ENCODE assay signal across 8 mouse cellular contexts in genomic region chr9:50884741-50885599, GRCm38 (mm10). TPM values are rescaled to one million over a fixed set of nuclear protein-coding genes. Genes with fewer than 3 reads are reported as not detected.
DNase-seq lines count a peak whose midpoint lies in the region; ATAC-seq and TF ChIP-seq lines count a peak whose summit lies in the region.

No protein-coding gene starts in this region.

- TF ChIP-seq EP300 in liver, postnatal 0 days (IDR thresholded peaks at IDR 0.05; ENCODE audit: low read depth): no peak

- peaks cover 28% of the 10 kb centered on the region for H3K4me1 ChIP-seq in intestine, embryonic 16.5 days (ENCODE audit: control insufficient read depth, insufficient read depth, low read length)
- H3K4me1 ChIP-seq in liver, postnatal 0 days (ENCODE audit: insufficient read depth): no peaks in the 10 kb centered on the region

- POLR2A ChIA-PET in Patski (lab: Charles Lee): interaction anchor here (0.9 kb wide), 1 partner anchor 12 kb away, joined by 3 read pairs; no protein-coding TSS in a partner anchor

- H3K27me3 ChIP-seq in Patski: no peaks in the 10 kb centered on the region
- H3K27me3 ChIP-seq in intestine, embryonic 16.5 days (replicated peaks; ENCODE audit: control insufficient read depth, insufficient read depth, low read length): no peaks in the 10 kb centered on the region
- no peaks in the 10 kb centered on the region for H3K27me3 ChIP-seq in liver, postnatal 0 days (ENCODE audit: insufficient read depth, low read length)

- no peak for ATAC-seq in CD4-positive, CD25-positive, alpha-beta regulatory T cell, adult 4 months
- ATAC-seq in Patski: peak; percentile 18
- ATAC-seq in intestine, embryonic 16.5 days: peak; percentile 39
- no peak for ATAC-seq in liver, postnatal 0 days

- peak overlapping the region; percentile 55 for H3K4me3 ChIP-seq in gastrocnemius, adult 2 months
- H3K4me3 ChIP-seq in intestine, embryonic 16.5 days (ENCODE audit: low read length): no peak overlapping the region
- H3K4me3 ChIP-seq in liver, postnatal 0 days (ENCODE audit: low read depth, low read length): no peak overlapping the region

- H3K9me3 ChIP-seq in intestine, embryonic 16.5 days (ENCODE audit: control insufficient read depth, low read length): no peaks in the 10 kb centered on the region
- no peaks in the 10 kb centered on the region for H3K9me3 ChIP-seq in liver, postnatal 0 days (ENCODE audit: low read length)

- intact Hi-C loops in gastrocnemius, adult 2 months (cut with DNase I): loop anchor here (2.0 kb wide), 1 partner anchor 28 kb away; no protein-coding TSS in a partner anchor
- intact Hi-C loops in left cerebral cortex, postnatal 10 days (cut with DNase I): no loop called here

- H3K9ac ChIP-seq in intestine, embryonic 16.5 days (ENCODE audit: low read depth, low read length): no peak overlapping the region
- no peak overlapping the region for H3K9ac ChIP-seq in liver, postnatal 0 days (replicated peaks)

- CTCF ChIA-PET in Patski (lab: Charles Lee): interaction anchor here (1.1 to 2.8 kb wide), 5 partner anchors 12 to 36 kb away, joined by 3 to 11 read pairs (median 3); no protein-coding TSS in a partner anchor

- peaks cover under 1% of the 10 kb centered on the region; the same call in 1 of the 2 replicates for H3K36me3 ChIP-seq in intestine, embryonic 16.5 days (ENCODE audit: control insufficient read depth, insufficient read depth, low read length)
- H3K36me3 ChIP-seq in liver, postnatal 0 days (replicated peaks; ENCODE audit: insufficient read depth, low read length): peaks cover 41% of the 10 kb centered on the region

- peak overlapping the region; percentile 92 for H3K27ac ChIP-seq in gastrocnemius, adult 2 months
- peak overlapping the region; percentile 64 for H3K27ac ChIP-seq in intestine, embryonic 16.5 days (ENCODE audit: low read length)
- H3K27ac ChIP-seq in liver, postnatal 0 days (ENCODE audit: low read depth): no peak overlapping the region

- no peak for TF ChIP-seq CTCF in Patski (IDR thresholded peaks at IDR 0.05)
- TF ChIP-seq CTCF in gastrocnemius, adult 2 months (IDR thresholded peaks at IDR 0.05): no peak
- TF ChIP-seq CTCF in liver, postnatal 0 days (IDR thresholded peaks at IDR 0.05; ENCODE audit: low read depth): no peak

- 54% methylated on average over 10 of the region's 10 CpGs for WGBS in intestine, embryonic 16.5 days
- WGBS in liver, postnatal 0 days (ENCODE audit: insufficient replicate concordance): 78% methylated on average over 10 of the region's 10 CpGs

- no peak overlapping the region for H3K4me2 ChIP-seq in intestine, embryonic 16.5 days (ENCODE audit: low read depth, low read length)
- no peak overlapping the region for H3K4me2 ChIP-seq in liver, postnatal 0 days (ENCODE audit: low read depth, low read length)

- in situ Hi-C loops in Patski (cut with MboI; ENCODE audit: low pct_unique_long_range_greater_than_20kb): no loop called here

- peak; percentile 32 for DNase-seq in CD4-positive, CD25-positive, alpha-beta regulatory T cell, adult 2 months (ENCODE audit: low read depth, low spot score)
- DNase-seq in Patski (ENCODE audit: low read depth, low spot score): peak; percentile 68
- DNase-seq in gastrocnemius, adult 2 months: peak; percentile 78
- peak; percentile 44 to 60 for DNase-seq in left cerebral cortex, postnatal 10 days (ENCODE audit: extremely low spot score in 1 of 2, low spot score in 2 of 2)
- peak; percentile 40 for DNase-seq in ovary, postnatal 36 days (ENCODE audit: low spot score)
- DNase-seq in liver, postnatal 0 days: no peak

RNA-seq across cellular contexts. Expression of gene Ppp2r1b, which starts 39.9 kb away (rescaled TPM):
- polyA plus RNA-seq in CD4-positive, CD25-positive, alpha-beta regulatory T cell, adult 4 months (2017; shearing (Covaris generic)): 10 to 100 TPM; 58.6 to 79.7 TPM
- 34.9 TPM for polyA plus RNA-seq in Patski (2021)
- total RNA-seq in gastrocnemius, adult 2 months (2021): 1 to 10 TPM; 5.9 to 7.6 TPM
- 58.5 and 63.9 TPM in 2 replicates for polyA plus RNA-seq in intestine, embryonic 16.5 days (2015; fragmentation: Nextera tagmentation; extraction: Ambion mirVana)
- 10 to 100 TPM; 21.1 to 23.2 TPM for total RNA-seq in left cerebral cortex, postnatal 10 days (2021)
- polyA plus RNA-seq in liver, postnatal 0 days (2015; fragmentation: Nextera tagmentation; extraction: Ambion mirVana): 18.8 and 29.0 TPM in 2 replicates

Comparison
In these comparisons a context has a peak if more than half of its experiments do, and no peak if none do; other contexts are left out.
1. ATAC-seq: peak in Patski (single experiment) and intestine, embryonic 16.5 days (single experiment); none in CD4-positive, CD25-positive, alpha-beta regulatory T cell, adult 4 months (single experiment) and liver, postnatal 0 days (single experiment).